Mouse (Mus musculus): ENCODE measurements at regions not wholly inside any gene's neighbourhood (a gene's known extent, or its start where the extent isn't known, plus 50 kb on each side); places are given as distances from the start of the nearest gene placed in this dataset.

DNA sequence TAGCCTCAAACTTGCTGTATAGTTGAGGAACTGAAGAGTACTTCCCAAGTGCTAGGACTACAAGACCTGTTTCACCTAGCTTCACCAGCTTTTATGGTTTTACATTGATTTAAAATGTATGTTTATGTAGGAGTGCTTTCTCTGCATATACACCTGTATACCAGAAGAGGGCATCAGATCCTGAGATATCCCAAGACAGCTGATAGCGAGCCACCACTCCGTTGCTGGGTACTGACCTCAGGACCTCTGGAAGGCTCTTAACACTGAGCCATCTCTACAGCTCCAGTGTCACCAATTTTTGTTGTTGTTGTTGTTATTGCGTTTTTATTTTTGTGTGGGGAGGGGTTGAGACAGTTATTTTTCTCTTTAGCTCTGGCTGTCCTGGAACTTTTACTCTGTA is 55.9 kb upstream of the Ddx3x start:
- no peak for DNase-seq (ENCODE audit: low spot score in 2 of 2)

DNA sequence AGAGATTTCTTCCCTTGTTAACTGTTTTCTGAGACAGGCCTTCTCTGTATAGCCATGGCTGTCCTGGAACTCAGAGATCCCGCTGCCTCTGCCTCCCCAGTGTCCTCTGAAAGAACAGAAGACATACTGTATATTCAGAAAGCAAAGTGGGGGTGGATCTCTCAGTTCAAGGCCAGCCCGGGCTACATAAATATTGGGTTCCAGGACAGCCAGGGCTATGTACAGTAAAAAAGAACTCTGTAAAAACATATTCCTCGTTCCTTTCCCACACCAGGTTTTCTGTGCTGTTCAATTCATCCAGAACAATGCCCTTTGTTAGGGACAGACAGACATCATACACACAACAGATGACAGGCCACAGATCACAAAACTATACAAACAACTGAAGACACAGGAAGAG is 54.3 kb upstream of the Ddx3x start:
- DNase-seq (ENCODE audit: low spot score in 2 of 2) = no peak

DNA sequence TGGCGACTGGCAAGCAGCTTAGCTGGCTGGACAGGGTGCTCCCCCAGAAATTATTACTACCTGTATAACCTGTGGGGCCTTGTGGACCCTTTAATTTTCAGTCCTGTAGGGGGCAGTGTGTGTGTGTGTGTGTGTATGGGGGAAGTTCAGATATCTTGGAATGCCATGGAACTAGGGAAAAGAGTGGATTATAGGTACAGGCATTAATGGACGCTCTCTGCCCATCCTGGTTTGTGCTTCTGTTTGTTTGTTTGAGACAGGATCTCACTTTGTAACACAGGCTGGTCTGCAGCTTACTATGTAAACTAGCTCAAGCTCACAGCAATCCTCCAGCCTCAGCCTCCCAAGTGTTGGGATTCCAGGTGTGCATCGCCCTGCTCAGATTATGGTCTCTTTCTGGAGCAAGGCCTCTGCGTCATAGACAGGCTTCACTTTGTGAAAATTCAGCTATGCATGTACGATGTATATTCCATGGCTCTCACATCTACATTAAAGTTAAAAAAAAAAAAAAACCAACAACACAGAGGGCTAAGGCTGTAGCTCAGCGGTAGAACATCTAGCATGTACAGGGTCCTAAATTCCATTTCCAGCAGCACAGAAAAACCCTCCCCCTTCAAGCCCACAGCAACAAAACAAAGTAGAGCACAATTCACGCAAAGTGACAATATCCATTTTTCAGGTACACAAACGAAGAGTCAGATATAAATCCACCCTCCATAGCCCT is 50.7 kb upstream of the Ddx3x start:
- DNase-seq (ENCODE audit: low spot score in 2 of 2) = peak in 1 of 2 experiments; percentile 8

DNA sequence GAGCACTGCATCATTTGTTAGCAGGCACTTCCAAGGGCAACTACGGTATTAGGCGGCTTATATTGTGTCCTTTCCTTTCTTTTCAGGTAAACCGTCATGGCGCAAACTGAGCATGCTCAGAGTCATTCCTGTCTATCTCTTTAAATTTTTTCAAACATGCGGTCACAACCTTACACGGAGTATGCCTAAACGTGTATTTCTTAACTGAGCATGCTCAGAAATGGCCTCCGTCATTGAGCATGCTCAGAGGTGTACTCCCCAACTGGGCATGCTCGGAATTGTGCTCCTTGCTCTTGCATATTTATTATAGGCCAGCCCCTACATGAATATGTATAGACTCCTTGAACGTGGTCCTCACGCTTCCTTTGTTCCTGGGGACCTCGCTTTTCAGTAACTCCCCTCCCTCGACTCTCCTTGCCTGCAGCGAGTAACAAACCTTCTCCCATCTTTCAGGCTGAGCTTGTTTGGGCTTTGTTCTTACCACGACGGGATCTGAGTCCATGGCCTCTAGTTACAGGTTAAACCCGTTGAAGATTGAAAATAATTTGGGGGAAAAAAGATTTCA is 50.1 kb upstream of the Ddx3x start:
- DNase-seq (ENCODE audit: low spot score in 2 of 2) = peak; percentile 48 to 91

All from left cerebral cortex, adult 8-10 months (tissue).